Mouse (Mus musculus) Patski (cell line): ENCODE measurements at regions not wholly inside any gene's neighbourhood (a gene's known extent, or its start where the extent isn't known, plus 50 kb on each side); places are given as distances from the start of the nearest gene placed in this dataset.

Experiments
- ATAC-seq: fragments of 100-300 bp; one replicate; pipeline ENCODE4 v1.8.0; 2021
- CTCF ChIA-PET: fragments of 350-600 bp; sonication (Branson Sonifier 250); formaldehyde crosslinking; loops from one replicate; lab custom pipeline; 2022; ENCODE audit warnings: inconsistent platforms; lab: Charles Lee
- POLR2A ChIA-PET: fragments of 350-600 bp; sonication (Branson Sonifier 250); formaldehyde crosslinking; loops from one replicate; lab custom pipeline; 2022; ENCODE audit warnings: antibody characterized with exemption, inconsistent platforms; lab: Charles Lee
- DNase-seq: peaks from one replicate; pipeline ENCODE4 v3.0.0-alpha.2; 2011; ENCODE audit warnings: low read depth, low spot score
- H3K27me3 ChIP-seq: fragments of 371-371 bp; one replicate; pipeline ENCODE4 v1.5.1; 2021
- CTCF ChIP-seq: fragments of 100-300 bp; IDR thresholded peaks from one replicate; pipeline ENCODE4 v1.5.1; 2021
- in situ Hi-C: fragments of 300-500 bp; cut with MboI; formaldehyde crosslinking; loops from 3 replicates; pipeline ENCODE4 v1.11.1; 2018; ENCODE audit warnings: low pct_unique_long_range_greater_than_20kb, mixed read lengths

GRCm38 (mm10) chr14:84750195-84750867 is 307.0 kb downstream of the Pcdh17 start:
- POLR2A ChIA-PET: no interaction called here

GRCm38 (mm10) chr14:84757592-84757991 is 314.2 kb downstream of the Pcdh17 start:
- TF ChIP-seq CTCF: no peak
- in situ Hi-C loops: no loop called here
- ATAC-seq: no peak
- no peaks in the 10 kb centered on the region for H3K27me3 ChIP-seq
- POLR2A ChIA-PET: no interaction called here
- DNase-seq: no peak
- CTCF ChIA-PET: no interaction called here

More at GRCm38 (mm10) chr14:84750195-84750867, 307.0 kb downstream of the Pcdh17 start:
- DNase-seq (no peak), ATAC-seq (no peak)
- TF ChIP-seq CTCF: no peak
- H3K27me3 ChIP-seq: no peaks in the 10 kb centered on the region
- CTCF ChIA-PET: no interaction called here
- in situ Hi-C loops: no loop called here

GRCm38 (mm10) chr14:84793157-84793556 is 349.8 kb downstream of the Pcdh17 start:
- no peaks in the 10 kb centered on the region for H3K27me3 ChIP-seq
- TF ChIP-seq CTCF: no peak
- DNase-seq: no peak
- in situ Hi-C loops: no loop called here
- CTCF ChIA-PET: no interaction called here
- POLR2A ChIA-PET: no interaction called here
- no peak for ATAC-seq

- no peak for ATAC-seq
Observed at GRCm38 (mm10) chr14:84800925-84801324, 357.6 kb downstream of the Pcdh17 start.

GRCm38 (mm10) chr14:84802640-84803039 is 359.3 kb downstream of the Pcdh17 start:
- TF ChIP-seq CTCF: no peak
- in situ Hi-C loops: no loop called here
- ChIA-PET CTCF (no interaction called here), POLR2A (interaction anchor here (0.6 kb wide), 1 partner anchor 292 kb away, joined by 4 read pairs; no protein-coding TSS in a partner anchor)
- ATAC-seq: no peak
- H3K27me3 ChIP-seq: no peaks in the 10 kb centered on the region
- no peak for DNase-seq

More at GRCm38 (mm10) chr14:84800925-84801324, 357.6 kb downstream of the Pcdh17 start:
- in situ Hi-C loops: no loop called here
- H3K27me3 ChIP-seq: no peaks in the 10 kb centered on the region
- TF ChIP-seq CTCF: no peak
- CTCF ChIA-PET: no interaction called here
- POLR2A ChIA-PET: no interaction called here
- no peak for DNase-seq
